Comparison of ENCODE assay signal across 16 mouse cellular contexts in genomic region chr6:144445761-144446373, GRCm38 (mm10).
DNase-seq lines count a peak whose midpoint lies in the region; ATAC-seq lines count a peak whose summit lies in the region.
"Had no signal": no experiment of that assay in that cellular context is flagged by ENCODE, and none has a peak within 500 bp of the region (broad histone marks: within the 10 kb centered on the region; RNA-seq: fewer than 3 reads in every experiment).

No protein-coding gene starts in this region.

- DNase-seq in neural tube, embryonic 10.5 days (ENCODE audit: extremely low spot score, low spot score) = no peak
- peak; percentile 20 for DNase-seq in hindbrain, embryonic 10.5 days (ENCODE audit: low spot score)
- DNase-seq in kidney, adult 18-20 months = no peak
- DNase-seq: cerebellum, postnatal 36 days; gastrocnemius, adult 2 months; kidney, postnatal 10 days; lung, embryonic 14.5 days; thymus, postnatal 36 days had no signal

- H3K4me3 ChIP-seq in neural tube, embryonic 13.5 days = no peak overlapping the region
- H3K4me3 ChIP-seq in hindbrain, embryonic 10.5 days = no peak overlapping the region
- H3K4me3 ChIP-seq in midbrain, embryonic 12.5 days = no peak overlapping the region
- no peak overlapping the region for H3K4me3 ChIP-seq in kidney, embryonic 14.5 days (ENCODE audit: low read length)
- H3K4me3 ChIP-seq: erythroblast, embryonic 14.5 days; gastrocnemius, adult 2 months; heart, embryonic 13.5 days; megakaryocyte, embryonic 14.5 days had no signal

- peak overlapping the region; percentile 24; the same call in 1 of the 2 replicates for H3K27ac ChIP-seq in neural tube, embryonic 13.5 days (replicated peaks)
- peak overlapping the region; percentile 30; the same call in 1 of the 2 replicates for H3K27ac ChIP-seq in hindbrain, embryonic 10.5 days
- H3K27ac ChIP-seq in midbrain, embryonic 12.5 days (replicated peaks) = peak overlapping the region; percentile 70
- H3K27ac ChIP-seq in kidney, embryonic 14.5 days (ENCODE audit: low read depth, low read length) = no peak overlapping the region
- H3K27ac ChIP-seq: gastrocnemius, adult 2 months; heart, embryonic 13.5 days had no signal

- H3K36me3 ChIP-seq in neural tube, embryonic 13.5 days = no peaks in the 10 kb centered on the region
- H3K36me3 ChIP-seq in hindbrain, embryonic 10.5 days = no peaks in the 10 kb centered on the region
- no peaks in the 10 kb centered on the region for H3K36me3 ChIP-seq in midbrain, embryonic 12.5 days
- no peaks in the 10 kb centered on the region for H3K36me3 ChIP-seq in kidney, embryonic 14.5 days (ENCODE audit: control insufficient read depth, insufficient read depth, low read length)
- H3K36me3 ChIP-seq: heart, embryonic 13.5 days had no signal

- H3K4me2 ChIP-seq in neural tube, embryonic 13.5 days = no peak overlapping the region
- H3K4me2 ChIP-seq in midbrain, embryonic 12.5 days (replicated peaks) = peak overlapping the region; percentile 12; the same call in 1 of the 2 replicates
- no peak overlapping the region for H3K4me2 ChIP-seq in kidney, embryonic 14.5 days (replicated peaks; ENCODE audit: low read depth, low read length)
- H3K4me2 ChIP-seq: heart, embryonic 13.5 days; lung, embryonic 14.5 days had no signal

- H3K4me1 ChIP-seq in neural tube, embryonic 13.5 days (replicated peaks) = peaks cover 6% of the 10 kb centered on the region
- peaks cover 7% of the 10 kb centered on the region for H3K4me1 ChIP-seq in hindbrain, embryonic 10.5 days (replicated peaks)
- peaks cover 9% of the 10 kb centered on the region for H3K4me1 ChIP-seq in midbrain, embryonic 12.5 days
- H3K4me1 ChIP-seq in kidney, embryonic 14.5 days (ENCODE audit: control insufficient read depth, insufficient read depth, low read length) = no peaks in the 10 kb centered on the region
- H3K4me1 ChIP-seq: heart, embryonic 13.5 days; megakaryocyte, embryonic 14.5 days had no signal

- 29% methylated on average over 8 of the region's 8 CpGs for WGBS in neural tube, embryonic 13.5 days
- 61% methylated on average over 8 of the region's 8 CpGs for WGBS in hindbrain, embryonic 10.5 days
- WGBS in midbrain, embryonic 12.5 days = 41% methylated on average over 8 of the region's 8 CpGs
- WGBS in kidney, embryonic 14.5 days = 73% methylated on average over 8 of the region's 8 CpGs

- no peaks in the 10 kb centered on the region for H3K9me3 ChIP-seq in neural tube, embryonic 13.5 days
- no peaks in the 10 kb centered on the region for H3K9me3 ChIP-seq in hindbrain, embryonic 10.5 days
- H3K9me3 ChIP-seq in midbrain, embryonic 12.5 days = no peaks in the 10 kb centered on the region
- no peaks in the 10 kb centered on the region for H3K9me3 ChIP-seq in kidney, embryonic 14.5 days (ENCODE audit: control insufficient read depth, low read length)
- H3K9me3 ChIP-seq: heart, embryonic 13.5 days; megakaryocyte, embryonic 14.5 days had no signal

- ATAC-seq in neural tube, embryonic 13.5 days (ENCODE audit: low read depth) = no peak; the same call in 1 of the 2 replicates
- ATAC-seq in midbrain, embryonic 12.5 days (ENCODE audit: low FRiP score, low read depth) = peak; percentile 93
- ATAC-seq in megakaryocyte, adult 5-6 weeks (ENCODE audit: poor library complexity, severe bottlenecking) = no peak
- no peak for ATAC-seq in kidney, embryonic 14.5 days (ENCODE audit: low FRiP score, low TSS enrichment)
- ATAC-seq: Patski had no signal

- H3K9ac ChIP-seq in neural tube, embryonic 13.5 days = no peak overlapping the region
- H3K9ac ChIP-seq in midbrain, embryonic 12.5 days (replicated peaks) = no peak overlapping the region
- H3K9ac ChIP-seq in kidney, embryonic 14.5 days (ENCODE audit: low read depth, low read length) = no peak overlapping the region
- H3K9ac ChIP-seq: heart, embryonic 13.5 days; lung, embryonic 14.5 days had no signal

- no peaks in the 10 kb centered on the region for H3K27me3 ChIP-seq in neural tube, embryonic 13.5 days
- H3K27me3 ChIP-seq in hindbrain, embryonic 10.5 days (ENCODE audit: insufficient read depth, poor library complexity, severe bottlenecking) = no peaks in the 10 kb centered on the region
- no peaks in the 10 kb centered on the region for H3K27me3 ChIP-seq in midbrain, embryonic 12.5 days
- no peaks in the 10 kb centered on the region for H3K27me3 ChIP-seq in kidney, embryonic 14.5 days (ENCODE audit: control insufficient read depth, insufficient read depth, low read length)
- H3K27me3 ChIP-seq: heart, embryonic 13.5 days; megakaryocyte, embryonic 14.5 days; Patski had no signal
